Mouse (Mus musculus): ENCODE results near the gene Zfp955b.
"Not testable (repeated sequence)": the region's sequence is repeated elsewhere in the genome, so short reads cannot be mapped to it uniquely, and the experiment has no call there.

Zfp955b gene

DNA sequence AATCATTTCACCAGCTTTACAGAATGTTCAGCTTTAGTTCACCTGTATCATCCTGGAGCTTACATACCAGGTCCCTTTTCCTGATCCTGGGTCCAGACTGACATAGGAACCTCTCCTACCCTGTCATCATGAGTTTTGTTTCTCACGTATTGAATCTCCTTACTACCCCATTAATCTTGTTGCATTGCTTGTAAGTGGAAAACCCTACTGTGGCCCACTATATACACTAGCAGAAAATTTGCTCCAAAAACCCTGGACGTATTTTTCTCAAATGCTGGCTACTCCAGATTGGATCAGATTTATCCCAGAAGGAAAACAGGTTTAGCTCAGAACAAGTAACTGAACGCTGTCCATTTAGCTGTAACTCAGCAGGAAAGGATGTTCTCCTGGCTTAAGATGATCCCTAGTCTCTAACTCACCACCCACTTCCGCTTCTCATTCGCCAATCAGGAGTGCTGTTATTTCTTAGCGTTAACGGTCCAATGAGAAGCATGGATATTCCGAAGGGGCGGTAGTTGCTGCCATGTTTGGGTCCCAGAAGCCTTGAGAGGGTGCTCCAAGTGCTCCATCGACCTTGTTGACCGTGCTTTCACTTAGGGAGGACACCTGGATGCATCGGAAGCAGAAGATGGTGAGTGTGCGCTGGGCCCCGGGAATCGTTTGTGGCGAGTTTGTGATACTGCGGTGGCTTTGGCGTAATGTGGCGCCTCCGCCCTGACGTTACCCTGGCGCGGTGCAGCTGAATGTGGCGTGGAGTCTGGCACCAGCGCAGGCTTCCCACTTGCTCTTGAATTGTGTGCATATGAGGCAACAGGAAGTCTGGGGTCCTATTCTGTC lies at the start of gene Zfp955b:
TSS of gene Zfp955b (plus strand) at position 506 of the 837 bp plus-strand sequence.
- not testable (repeated sequence) for DNase-seq

DNA sequence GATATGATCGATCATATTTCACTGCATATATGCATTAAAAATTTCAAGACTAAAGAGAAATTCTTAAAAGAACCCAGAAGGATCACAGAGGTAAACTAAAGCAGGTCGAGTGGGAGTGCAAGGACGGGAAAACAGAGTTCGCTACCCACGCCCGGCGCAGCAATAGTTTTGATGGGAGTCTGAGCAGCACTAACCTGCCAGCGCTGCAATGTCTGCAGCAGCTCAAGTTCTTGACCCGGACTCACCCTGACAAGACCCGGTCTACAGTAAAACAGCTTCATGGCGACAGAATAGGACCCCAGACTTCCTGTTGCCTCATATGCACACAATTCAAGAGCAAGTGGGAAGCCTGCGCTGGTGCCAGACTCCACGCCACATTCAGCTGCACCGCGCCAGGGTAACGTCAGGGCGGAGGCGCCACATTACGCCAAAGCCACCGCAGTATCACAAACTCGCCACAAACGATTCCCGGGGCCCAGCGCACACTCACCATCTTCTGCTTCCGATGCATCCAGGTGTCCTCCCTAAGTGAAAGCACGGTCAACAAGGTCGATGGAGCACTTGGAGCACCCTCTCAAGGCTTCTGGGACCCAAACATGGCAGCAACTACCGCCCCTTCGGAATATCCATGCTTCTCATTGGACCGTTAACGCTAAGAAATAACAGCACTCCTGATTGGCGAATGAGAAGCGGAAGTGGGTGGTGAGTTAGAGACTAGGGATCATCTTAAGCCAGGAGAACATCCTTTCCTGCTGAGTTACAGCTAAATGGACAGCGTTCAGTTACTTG lies 34.6 kb upstream of the Zfp955b start, which contains the start of gene Zfp955a:
TSS of gene Zfp955a (minus strand) at position 616 of the 789 bp plus-strand sequence.
- DNase-seq = not testable (repeated sequence)

DNA sequence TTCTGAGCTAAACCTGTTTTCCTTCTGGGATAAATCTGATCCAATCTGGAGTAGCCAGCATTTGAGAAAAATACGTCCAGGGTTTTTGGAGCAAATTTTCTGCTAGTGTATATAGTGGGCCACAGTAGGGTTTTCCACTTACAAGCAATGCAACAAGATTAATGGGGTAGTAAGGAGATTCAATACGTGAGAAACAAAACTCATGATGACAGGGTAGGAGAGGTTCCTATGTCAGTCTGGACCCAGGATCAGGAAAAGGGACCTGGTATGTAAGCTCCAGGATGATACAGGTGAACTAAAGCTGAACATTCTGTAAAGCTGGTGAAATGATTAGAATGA lies 34.1 kb upstream of the Zfp955b start:
- not testable (repeated sequence) for DNase-seq

DNA sequence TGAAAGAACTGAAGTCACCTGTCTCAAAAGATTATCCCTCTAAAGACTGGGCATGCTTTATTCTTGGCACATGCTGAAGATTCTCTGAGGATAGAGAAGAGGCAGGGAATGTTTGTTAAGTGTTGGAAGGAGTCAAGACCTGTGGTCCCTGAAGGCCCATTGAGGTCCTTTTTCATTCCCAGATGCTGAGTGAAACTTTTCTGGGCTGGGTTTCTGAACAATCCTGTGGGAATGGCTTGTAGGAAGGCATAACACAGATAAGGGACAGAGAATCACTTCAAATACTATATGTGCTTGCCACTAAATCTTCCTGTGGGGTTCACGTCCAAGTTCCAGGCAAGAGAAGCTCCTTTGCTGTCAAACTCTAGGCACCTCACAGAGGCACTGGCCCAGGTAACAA lies 25.0 kb upstream of the Zfp955b start, which contains the start of gene Olfr63:
TSS of gene Olfr63 (plus strand) at position 301 of the 400 bp plus-strand sequence.
- no peak for DNase-seq

DNA sequence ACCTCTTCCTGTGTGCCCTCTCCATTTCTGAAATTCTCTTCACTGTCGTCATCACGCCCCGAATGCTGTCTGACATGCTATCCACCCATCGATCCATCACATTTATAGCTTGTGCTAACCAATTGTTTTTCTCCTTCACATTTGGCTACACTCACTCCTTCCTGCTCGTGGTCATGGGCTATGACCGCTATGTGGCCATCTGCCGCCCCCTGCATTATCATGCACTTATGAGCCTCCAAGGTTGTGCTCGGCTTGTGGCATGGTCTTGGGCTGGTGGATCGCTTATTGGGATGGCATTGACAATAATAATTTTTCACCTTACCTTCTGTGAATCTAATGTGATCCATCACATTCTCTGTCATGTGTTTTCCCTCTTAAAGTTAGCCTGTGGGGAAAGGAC lies 20.4 kb upstream of the Zfp955b start:
- DNase-seq = no peak

DNA sequence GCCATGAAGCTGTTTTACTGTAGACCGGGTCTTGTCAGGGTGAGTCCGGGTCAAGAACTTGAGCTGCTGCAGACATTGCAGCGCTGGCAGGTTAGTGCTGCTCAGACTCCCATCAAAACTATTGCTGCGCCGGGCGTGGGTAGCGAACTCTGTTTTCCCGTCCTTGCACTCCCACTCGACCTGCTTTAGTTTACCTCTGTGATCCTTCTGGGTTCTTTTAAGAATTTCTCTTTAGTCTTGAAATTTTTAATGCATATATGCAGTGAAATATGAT lies 469 bp downstream of the Zfp955b start:
- DNase-seq = not testable (repeated sequence)

DNA sequence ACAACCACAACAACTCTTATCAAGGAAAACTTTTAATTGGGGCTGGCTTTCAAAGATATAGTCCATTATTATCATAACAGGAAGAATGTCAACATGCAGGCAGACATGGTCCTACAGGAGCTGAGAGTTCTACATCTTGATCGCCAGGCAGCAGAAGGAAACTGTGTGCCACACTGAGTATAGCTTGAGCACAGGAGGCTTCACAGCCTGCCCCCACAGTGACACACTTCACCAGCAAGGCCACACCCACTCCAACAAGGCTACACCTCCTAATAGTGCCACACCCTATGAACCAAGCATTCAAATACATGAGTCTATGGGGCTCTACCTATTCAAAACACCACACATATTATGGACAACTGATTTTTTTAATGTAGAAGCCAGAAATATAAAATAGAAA lies 63.6 kb downstream of the Zfp955b start:
- DNase-seq = no peak
